Mouse (Mus musculus) lung, postnatal 10 days (tissue): Measurements from ENCODE around the gene Akain1.

Experiments
- DNase-seq: peaks from one replicate; pipeline ENCODE4 v3.0.0; 2021

Akain1 gene

DNA sequence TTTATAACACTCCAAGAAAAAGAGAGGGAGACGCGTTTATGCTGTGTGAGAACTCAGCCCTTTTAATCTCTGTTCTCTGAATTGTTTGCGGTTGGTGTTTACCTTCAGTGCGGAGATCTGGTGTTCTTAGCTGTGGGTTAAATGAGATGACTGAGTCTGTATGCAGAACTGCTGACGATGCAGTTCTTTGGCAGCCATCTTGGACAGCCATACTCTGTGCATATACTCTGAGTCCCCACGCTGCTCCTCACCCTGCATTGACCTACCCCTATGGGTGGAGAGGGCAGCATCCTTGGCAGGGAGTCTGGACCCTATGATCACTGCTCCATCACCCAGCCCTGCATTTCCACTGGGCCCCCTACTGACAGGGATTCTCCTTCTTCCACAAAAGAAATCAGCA, 48.8 kb downstream of the Akain1 start:
- DNase-seq, result no peak

DNA sequence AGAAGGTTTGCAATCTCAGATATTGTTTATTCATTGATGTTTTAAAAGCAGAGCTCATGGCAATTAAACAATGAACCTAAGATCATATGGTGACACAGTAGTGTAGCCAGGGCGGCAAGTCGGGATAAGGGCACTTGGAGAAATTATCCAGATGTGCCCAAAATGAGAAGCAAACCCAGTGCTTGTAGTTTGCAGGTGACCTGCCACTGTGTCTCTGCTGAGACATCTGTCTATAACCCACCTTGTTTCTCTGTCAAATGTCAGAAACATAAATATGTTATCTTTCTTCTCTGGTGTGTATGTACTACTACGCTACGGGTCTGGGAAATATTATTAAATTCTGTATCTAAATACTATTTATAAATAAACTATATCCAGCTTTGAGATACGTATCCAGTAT, 49.7 kb downstream of the Akain1 start:
- no peak for DNase-seq

DNA sequence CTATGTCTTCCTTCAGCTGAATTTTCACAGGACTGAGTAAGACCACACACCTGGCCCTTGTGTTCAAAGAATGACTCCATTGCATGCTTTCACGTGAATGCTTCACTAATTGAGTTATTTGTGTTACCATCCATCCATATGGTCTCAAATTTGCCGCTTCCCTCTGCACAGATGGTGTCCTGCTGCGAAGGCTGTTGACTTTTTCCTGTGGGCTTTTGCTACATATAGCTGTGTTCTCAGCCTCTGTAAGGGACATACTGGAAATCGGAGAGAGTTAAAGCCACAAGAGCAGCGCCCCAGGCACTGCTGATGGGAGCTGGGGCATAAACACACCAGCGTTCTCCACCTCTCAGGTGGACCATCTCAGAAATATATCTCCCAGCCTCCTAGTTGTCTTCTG, 53.2 kb downstream of the Akain1 start:
- no peak for DNase-seq

DNA sequence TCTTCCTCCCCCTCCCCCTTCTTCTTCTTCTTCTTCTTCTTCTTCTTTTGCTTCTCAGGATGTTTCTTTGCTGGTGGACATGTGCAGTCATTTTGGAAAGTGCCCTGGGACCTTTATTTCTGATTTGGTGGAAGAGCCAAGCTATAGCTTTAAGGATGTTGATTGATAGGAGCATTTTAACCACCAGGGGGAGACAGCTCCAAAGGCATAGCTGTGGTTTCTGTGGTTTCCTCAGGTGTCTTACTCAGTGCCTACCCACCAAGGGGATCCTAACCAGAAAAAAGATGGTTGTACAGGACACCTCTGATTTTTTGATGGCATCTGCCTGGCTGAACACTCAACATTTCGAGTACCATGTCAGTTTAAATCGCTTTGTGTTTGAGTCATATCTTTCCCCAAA, 56.4 kb downstream of the Akain1 start:
- no peak for DNase-seq

DNA sequence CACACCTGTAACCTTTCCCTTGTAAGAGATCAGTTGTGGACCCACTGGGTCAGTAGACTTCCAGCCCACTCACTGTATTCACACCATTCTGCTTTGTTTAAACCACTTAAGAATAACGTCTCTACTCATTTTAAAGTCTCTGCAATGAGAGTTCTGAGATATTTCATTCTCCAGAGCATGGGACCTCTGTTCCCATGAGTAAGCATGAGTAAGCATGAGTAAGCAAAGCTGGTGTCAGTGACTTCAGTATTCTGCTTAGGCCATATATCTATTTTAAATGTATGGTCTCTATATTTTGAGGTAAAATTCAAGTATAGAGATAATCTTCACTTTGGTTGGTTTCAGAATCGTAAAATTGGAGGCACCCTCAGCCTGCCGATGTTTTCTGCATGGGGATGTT, 57.0 kb downstream of the Akain1 start:
- no peak for DNase-seq

DNA sequence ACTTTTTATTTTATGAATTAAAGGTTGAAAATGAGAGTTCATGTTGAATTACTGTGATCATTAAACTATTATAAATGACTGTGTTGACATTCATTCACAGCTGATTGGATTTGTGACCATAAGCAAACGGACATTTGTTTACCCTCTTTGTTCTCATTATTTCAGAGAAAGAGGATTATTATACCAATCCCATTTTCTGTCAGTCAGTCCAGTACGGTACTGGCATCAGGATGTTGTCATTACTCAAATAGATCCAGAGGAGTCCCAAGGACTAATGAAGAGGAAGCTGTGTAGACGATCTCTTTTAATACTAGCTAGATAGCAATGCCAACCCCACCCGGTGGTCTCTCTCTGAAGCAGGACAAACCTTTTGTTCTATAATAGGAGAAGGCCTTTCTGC, 58.2 kb downstream of the Akain1 start:
- no peak for DNase-seq

DNA sequence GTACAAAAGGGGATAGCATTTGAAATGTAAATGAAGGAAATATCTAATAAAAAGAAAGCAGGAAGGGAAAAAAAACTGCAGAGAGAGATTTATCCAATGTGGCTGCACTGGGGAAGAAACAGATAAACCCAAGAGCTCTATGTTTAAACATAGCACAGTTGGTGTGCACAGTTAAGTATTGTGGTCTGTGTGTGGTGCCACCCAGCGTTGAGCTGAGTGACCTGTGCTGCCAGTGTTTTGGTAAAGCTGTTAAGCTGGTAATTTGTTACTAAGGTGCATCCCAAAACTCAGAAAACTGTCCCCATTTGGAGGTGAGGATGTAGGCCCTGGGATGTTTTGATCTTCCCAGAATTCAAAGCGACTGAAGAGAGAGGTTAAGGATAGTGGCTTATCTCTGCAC, 59.8 kb downstream of the Akain1 start:
- no peak for DNase-seq

DNA sequence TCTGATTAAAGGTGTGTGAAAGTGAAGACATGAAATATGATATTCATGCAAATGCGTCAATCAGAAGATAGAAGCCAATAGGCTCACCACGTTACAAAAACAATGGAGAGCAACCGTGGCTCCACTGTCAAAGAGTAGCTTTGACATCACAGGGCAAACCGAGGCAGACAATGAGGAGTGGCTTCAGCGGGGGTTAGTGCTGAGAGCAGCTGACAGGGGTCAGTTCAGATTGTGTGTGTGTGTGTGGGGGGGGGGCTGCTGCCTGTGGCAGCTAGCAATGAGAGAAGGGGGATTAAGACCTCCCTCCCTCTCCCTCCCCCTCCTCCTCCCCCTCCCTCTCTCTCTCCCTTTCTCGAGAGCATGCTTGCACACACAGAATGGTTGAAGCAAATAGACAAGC, 60.3 kb downstream of the Akain1 start:
- DNase-seq, result no peak

DNA sequence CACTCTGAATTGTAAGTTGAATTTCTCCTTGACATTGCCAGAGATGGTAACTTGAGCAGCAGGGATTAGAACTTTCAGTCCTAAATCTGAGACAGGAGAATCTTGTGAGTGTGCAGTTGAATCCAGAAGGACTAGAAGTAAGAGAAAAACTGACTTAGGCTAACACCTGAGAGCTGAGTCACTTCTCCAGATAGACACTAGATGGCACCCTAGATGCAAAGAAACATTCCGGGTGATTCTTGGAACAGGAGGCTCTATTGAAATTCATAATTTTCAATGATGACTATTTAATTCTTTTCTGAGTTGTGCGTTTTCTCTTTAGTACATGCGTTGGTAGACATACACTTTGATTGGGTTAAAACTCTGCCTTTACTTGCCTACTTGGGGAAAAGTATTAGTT, 66.9 kb downstream of the Akain1 start:
- no peak for DNase-seq

DNA sequence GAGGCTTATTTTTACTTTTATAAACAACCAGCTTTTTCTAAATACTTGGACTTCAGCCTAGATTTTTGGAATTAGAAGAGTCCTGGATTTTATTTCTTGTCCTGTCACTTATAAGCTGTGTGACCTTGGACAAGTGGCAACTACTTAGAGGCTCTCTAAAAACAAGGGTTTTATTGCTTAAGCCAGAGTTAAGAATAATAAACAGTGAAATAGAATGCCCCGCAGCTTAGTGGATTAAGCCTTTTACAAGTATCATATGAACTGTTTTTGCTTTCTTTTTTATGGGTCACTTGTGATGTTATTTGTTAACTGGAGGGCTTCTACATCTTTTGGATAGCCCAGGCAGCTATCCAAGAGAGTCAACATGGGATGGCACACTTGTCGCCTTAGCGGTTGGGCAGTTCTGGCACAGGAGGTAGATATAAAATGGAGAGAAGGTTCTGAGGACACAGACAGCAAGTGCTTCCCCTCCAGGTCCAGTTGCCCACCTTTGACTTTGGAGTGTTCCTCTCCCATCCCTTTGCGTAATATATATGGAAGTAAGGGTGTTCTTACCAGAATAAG, 77.3 kb downstream of the Akain1 start:
- no peak for DNase-seq

DNA sequence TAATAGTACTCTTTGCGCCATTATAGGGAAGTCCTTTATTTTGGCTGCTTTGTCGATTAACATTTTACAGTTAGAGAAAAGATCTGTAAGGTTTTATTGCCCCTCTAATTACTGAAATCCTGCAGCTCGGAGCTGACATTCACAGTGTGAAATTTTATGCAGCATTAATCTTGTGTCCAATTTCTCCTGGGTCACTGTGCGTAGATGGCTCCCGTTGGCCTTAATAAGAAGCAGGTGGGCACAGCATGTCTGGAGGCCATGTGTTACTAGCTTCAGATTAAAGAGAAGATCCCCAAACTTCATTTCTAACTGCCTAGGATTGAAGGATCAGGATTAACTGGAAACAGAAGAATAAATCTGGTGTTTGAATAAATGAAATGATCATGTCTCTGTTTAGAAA, 92.3 kb downstream of the Akain1 start:
- no peak for DNase-seq
